Mouse (Mus musculus) cerebellum, postnatal 14 days (tissue): ENCODE results near the gene Smc1a.

Source experiments
- DNase-seq, 2 experiments: peaks; one replicate each; pipeline ENCODE4 v3.0.0; 2021; ENCODE audit warnings: mixed read lengths in 2 of 2

Gene Smc1a

DNA sequence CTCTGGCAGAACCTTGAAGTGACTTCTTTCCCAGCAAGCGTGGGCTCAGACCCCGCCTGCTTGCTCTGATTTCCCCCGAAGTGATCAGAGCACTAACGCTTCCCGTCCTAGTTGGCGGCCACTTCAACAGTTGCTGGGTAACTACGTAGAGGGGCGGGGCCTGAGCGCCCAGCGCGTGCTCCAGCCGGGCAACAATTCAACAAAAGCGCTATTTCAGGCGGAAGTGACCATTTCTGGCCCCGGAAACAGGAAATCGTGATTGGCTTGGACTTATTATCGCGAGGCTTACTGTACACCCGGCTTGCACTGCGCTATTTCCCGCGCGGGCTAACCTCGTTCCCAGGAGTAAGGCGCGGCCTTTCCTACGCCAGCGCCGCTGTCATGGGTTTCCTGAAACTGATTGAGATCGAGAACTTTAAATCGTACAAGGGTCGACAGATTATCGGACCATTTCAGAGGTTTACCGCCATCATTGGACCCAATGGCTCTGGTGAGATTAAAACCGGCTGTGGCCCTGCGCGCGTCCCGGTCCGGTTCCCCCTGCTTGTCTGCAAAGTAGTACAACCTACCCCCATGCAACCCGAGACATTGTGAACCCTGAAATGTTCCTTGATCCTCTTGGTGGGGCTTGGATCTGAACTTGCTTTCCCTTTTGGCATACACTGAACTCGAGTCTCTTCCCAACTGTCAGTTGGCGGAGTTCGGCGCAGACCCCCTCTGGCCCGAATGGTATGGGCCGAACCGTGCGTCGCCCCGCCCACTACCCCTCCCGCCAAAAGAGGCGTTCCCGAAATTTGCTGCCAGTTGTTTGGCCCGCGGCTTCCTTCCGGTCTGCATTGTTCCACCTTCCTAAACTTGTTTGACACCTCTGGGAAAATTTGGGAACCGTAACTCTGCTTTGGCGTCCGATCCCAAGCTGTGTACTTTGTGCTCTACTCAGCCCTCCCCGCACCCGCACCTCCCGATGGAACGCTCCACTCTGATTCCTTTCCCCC is at the start of gene Smc1a, which contains the start of gene Ribc1:
Gene Smc1a (plus strand): TSS at position 278 of the 995 bp plus-strand sequence.
Gene Ribc1 (minus strand): TSS at position 145 of the 995 bp plus-strand sequence.
- peak; percentile 89 to 91 for DNase-seq

DNA sequence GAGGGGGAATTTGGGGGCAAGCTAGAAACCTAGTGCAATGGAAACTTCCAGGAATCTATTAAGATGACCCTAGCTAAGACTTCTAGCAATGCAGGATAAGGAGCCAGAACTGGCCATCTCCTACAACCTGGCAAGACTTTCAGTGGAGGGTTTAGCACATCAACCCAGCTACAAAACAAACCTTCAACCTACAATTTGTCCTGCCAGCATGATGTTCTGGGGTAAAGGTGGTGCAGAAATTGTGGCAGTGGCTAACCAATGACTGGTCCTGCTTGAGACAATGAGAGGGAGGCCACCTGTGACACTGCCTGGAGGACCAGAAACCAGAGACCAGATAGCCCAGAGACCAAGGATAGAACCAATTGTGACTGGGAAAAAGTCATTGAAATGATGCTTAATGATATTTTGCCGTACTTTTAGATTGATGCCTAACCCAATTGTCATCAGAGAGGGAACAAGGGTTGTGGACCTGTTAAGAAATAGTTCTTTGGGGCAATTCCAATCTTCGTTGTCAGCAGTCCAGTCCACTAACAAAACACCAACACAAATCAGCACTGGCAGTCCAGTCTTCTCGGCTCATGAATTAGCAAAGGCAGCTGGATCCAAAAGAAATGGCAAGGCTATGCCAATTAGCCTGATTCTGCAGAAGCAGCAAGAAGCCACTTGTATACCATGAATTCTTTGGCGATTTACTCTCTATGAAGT is 17.1 kb upstream of the Smc1a start:
- no peak for DNase-seq

DNA sequence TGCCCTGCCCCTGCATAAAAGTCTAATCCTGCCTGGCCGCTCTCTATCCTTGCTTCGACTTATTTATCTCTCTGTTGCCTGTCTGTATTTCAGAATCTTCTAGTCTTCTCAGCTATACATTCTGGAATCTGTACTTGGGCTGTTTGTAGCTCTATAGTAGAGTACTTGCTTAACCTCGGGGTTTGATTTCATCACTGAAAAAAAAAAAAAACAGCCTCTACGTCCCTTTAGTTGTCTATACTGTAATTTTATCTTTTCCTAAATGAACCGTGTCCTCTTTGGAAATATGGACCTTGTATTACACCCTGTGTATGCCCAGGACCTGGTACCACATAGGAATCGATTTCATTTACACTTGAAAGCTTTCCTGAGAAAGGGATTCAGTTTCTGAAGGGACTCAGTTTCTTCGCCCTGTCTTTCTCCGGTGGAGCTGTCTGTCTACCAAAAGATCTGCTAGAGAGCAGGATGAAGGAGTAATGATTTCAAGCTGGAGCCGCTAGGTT is 15.0 kb upstream of the Smc1a start:
- DNase-seq, result no peak

DNA sequence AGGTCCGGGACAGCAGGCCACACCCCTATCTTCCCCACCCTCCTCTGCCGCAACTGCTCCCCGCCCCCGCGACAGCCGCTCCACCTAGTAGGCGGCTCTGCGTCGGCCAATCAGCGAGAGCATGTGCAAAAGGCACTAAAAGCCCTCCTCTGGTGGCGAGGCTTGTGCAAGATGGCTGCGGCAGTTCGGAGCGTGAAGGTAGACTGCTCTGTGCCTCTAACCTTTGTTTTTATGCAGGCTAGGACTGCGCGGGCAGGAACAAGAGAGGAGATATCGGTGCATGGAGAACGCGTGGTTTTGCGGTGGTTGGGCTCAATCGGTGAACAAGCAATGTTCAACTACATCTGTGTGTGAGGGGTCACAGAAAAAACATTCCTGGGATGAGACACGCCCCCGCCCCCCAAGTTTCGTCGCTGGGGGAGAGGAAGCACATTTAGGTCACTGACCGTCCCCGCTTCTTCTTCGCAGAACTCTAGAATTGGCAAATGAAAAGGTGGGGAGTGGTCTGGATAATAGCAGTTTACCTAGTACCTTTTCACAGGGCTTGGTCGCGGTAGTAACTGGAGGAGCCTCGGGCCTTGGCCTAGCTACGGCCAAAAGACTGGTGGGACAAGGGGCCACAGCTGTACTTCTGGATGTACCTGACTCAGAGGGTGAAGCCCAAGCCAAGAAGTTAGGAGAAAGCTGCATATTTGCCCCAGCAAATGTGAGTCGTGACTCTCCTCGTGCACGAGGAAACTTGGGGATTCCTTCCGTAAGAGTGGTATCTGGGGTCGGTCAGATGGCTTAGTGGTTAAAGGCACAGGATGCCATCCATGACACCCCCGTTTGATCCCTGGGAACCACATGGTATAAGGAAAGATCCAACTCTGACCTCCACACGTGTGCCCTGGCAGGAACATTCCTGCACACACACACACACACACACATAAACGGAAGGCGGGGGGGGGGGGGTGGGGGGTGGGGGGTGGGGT is 14.2 kb upstream of the Smc1a start, which contains the start of gene Hsd17b10:
Gene Hsd17b10 (plus strand): TSS at position 109 of the 974 bp plus-strand sequence.
- peak; percentile 79 to 81 for DNase-seq

DNA sequence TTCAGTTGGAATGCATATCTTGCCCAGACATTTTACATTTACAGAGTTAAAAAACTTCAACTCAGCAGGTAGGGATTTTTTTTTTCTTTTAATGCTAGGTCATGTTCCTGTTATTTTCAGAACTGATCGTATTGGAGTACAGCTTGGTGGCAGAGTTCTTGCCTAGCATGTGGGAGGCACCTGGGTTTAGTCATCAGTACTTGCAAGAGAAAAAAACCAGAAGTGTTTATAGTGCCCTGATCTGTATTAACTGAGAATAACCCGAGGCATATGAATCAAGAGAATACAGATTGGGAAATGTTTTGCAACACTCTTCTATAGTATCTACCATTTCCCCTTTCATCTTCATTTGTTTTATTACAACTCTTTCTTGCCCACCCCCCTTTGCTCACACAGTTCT is 13.4 kb upstream of the Smc1a start:
- no peak for DNase-seq

DNA sequence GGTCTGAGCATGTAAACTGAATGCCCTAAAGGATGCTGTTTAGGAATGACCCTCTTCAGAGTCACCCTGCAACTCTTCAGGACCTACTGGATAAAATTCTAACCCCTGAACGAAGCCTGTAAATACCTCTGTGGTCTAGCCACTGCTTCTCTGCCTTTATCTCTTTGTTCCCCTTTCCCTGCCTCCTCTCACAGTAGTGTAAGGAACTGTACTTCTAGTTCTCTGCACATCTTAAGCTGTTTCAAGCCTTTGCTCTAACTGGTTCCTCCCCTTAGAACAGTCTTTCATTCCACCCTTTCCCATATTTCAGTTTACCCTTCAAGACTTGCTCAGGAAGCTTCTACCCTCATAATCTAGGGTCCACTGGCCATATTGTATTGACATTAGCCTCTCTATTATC is 8.4 kb upstream of the Smc1a start:
- no peak for DNase-seq

DNA sequence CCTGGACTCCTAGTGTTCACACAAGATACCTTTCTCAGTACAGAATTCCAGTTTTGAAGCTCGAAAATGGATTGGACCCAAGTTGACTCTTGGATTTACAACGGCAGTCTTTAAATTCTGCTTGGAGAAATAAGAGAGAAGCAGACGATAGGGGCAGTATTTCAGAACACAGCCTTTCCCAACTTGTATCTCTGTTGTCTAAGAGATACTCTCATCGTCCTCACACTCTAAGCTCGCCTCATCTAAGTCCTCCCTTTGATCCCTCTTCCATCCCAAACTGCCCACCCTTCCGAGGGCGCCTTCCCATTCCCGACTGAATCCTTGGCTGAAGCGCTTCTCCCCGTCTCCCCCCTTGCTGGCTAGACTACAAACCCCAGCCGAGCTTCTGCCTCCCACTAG is 477 bp upstream of the Smc1a start:
- no peak for DNase-seq

DNA sequence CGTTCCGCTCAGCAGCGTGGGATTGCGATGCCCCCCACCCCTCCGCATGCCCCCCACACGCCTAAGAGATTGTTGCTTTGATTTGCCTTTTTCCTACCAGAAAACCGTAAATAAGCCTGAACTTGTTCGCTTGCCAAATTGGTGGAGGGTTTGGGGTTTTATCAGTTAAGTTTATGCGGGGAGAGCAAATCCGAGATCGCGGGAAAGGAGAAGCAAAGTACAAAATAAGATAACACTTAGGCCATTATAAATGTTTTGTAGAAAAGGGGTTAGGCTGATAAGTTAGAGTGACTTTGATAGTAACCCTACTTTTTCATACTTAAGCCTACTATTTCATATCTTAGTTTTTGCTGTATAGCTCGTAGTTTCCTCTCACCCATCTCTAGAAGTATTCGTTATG is 958 bp downstream of the Smc1a start:
- DNase-seq, result no peak

DNA sequence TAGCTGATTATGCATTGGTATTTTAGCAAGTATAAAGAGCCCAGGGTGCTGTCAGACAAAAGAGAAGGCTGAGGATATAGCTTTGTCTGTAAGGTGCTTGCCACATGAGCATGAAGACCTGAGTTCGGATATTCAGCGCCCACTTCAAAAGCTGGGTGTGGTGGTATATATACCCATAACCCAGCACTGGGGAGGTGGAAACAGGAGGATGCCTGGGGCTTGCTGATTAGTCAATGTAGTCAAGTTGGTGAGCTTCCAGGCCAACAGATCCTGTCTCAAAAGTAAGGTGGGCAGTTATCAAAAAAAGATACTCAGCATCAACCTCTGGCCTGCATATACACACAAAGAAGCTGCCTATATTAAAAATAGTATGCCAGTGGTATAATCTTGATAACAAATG is 3.1 kb downstream of the Smc1a start:
- DNase-seq, result no peak

DNA sequence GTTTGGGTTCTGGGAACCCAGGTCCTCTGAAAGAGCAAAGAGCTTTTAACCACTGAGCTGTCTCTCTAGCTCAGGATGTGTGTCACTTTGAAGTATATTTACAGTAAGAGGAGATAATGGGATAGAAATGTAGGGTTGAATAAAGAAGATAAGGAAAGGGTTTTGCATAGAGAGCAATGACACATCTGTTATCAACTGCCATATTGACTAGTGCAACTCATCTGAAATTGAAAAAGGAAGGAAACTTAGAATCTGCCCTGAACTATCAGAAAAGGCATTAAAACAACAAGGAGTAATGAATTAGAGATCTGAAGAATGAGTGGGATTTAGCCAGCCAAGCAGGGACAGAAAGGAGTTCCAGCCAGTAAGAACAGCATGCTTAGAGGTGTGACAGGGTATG is 23.6 kb downstream of the Smc1a start:
- no peak for DNase-seq

DNA sequence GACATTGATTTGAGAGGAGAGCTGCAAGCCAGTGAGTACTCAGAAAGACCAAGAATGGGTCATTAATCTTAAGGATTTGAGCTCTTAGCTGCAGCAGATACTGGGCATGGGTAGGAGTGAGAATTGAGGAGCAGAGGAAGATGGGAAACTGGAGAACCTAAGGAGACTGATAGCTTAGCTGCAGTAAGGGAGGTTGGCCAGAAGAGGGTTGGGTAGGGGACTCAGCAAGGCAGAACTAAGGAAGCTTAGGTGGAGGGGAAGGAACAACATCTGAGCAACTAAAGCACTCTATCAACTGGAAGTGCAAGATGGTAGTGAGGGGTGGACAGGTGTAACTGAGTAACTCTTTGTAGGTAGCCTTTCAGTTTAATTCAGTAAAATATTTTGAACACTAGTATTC is 31.0 kb downstream of the Smc1a start:
- peak in 1 of 2 experiments; percentile 21 for DNase-seq

DNA sequence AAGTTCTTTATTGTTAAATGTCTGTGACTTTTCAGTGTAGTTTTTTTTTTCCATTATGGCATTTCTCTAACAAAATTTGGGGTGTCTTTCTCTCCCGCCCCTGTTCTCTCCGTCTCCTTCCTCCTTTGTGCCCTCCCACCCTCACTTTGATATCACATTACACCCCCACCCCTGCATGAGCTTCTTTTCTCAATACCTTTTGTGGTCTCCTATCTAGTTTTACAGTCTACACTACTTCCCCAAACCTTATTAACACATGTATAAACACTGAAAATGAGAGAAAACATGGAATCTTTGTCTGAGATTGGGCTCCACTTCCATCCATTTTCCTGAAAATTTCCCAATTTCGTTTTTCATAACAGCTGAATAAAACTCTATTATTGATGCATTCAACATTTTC is 36.3 kb downstream of the Smc1a start:
- no peak for DNase-seq

DNA sequence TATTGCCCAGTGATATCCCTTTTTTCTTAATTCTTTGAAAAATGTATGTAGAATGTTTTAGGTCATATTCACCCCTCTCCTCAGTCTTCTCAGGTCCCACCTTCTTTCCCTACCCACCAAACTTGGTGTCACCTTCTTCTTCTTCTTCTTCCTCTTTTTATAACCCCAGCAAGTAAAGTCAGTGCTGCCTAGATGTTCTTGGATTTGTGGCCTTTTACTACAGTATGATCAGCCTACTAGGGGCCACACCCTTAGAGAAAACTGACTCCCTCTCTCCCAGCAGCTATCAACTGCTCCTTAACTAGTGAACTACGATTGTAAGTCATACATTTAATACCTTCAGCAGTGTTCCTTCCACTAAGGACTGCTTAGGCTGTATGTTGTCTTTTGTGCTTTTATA is 37.9 kb downstream of the Smc1a start:
- DNase-seq, result no peak

DNA sequence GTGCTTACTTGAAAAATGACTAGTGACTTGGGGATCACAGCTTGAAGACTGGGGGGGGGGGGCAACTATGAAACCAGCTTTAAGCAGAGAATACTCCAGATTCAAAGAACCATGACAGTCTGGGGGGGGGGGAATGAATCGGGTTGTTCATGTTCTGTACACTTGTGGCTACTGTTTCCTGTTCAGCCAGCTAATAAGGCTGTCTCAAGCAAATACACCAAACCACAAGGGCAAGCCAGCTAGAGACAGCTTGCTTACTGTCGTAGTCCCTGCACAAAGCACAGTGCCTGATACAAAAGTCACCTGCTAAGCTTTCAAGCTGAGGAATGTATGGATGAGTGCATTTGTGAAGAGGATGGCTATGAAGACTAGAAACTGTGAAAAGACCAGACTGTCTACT is 49.4 kb downstream of the Smc1a start:
- DNase-seq, result no peak

DNA sequence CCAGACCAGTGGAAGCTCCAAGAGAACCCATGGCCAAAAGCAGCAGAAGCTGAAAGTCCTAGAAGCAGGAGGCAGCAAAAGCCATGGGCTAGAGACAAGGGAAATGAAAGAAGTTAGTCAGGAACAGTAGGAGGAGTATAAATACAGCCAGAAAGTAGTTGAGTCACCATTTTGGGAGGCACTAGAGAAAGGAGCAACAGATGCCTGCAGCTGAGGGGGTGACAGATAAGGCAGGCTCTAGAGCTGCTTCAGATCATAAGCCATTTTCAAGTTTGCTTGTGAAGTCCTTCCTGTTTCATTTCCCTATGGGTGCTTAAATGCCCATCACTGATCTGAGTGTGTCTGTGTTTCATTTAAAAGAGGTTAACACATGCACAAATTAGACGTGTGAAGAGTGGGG is 51.6 kb downstream of the Smc1a start:
- DNase-seq, result no peak

DNA sequence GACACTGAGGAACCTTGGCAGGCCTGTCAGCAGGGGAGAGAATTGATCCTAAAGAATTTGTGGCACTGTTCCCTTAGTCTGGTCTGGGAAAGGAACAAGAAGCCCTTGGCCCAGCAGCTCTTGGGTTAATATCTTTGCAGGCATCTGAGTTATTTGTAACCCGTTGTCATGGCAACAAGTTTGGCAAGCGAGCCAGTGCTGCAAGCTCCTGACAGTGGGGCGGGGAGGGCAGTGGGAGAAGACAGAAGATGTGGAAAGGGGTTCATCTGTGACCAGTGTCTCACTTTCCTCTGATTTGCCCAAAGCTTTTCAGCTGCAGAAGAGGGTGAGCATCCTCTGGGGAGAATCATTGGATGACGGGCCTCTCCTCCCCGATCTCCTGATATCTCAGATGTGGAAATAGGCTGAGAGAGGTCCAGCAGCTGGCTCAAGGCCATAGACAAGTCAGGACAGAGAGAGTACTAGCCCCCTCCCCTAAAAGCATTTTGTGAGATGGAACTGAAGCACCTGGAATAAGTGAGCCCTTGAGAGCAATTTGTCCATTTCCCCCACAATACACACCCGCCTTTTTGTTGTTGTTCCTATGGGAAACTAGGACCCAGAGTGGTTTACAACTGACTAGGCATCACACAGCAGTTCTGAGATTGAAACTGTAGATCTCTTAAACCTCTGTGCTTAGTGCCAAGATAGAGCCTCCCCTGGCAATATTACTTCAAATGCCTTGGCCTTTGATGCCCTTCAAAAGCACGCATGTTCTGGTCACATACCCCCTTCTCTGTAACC is 73.8 kb downstream of the Smc1a start:
- peak; percentile 77 to 87 for DNase-seq

DNA sequence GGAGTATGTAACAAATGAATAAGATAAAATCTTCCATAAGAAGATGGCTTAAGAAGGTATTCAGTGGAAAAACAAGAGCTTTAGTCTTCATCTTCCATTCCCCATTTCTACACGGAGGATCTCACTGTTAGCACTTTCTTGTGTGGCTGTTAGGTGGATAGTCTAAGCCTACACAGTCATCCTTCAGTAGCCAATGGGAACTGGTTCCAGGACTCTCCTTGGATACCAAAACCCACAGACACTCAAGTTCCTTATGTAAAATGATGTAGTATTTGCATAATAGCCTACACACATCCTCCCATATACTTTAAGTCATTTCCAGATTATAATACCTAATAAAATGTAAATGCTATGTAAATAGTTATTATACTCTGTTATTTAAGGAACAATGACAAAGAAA is 81.3 kb downstream of the Smc1a start:
- no peak for DNase-seq
